Mouse (Mus musculus): ENCODE measurements around the gene Zfp266.
"Not testable (repeated sequence)": the region's sequence is repeated elsewhere in the genome, so short reads cannot be mapped to it uniquely, and the experiment has no call there.

Zfp266 gene

GRCm38 (mm10) chr9:20521306-20521957 is at the start of gene Zfp266:
Zfp266 (minus strand) TSS chr9:20521417.
- DNase-seq (ENCODE audit: low read depth, low spot score), result peak; percentile 83

DNA sequence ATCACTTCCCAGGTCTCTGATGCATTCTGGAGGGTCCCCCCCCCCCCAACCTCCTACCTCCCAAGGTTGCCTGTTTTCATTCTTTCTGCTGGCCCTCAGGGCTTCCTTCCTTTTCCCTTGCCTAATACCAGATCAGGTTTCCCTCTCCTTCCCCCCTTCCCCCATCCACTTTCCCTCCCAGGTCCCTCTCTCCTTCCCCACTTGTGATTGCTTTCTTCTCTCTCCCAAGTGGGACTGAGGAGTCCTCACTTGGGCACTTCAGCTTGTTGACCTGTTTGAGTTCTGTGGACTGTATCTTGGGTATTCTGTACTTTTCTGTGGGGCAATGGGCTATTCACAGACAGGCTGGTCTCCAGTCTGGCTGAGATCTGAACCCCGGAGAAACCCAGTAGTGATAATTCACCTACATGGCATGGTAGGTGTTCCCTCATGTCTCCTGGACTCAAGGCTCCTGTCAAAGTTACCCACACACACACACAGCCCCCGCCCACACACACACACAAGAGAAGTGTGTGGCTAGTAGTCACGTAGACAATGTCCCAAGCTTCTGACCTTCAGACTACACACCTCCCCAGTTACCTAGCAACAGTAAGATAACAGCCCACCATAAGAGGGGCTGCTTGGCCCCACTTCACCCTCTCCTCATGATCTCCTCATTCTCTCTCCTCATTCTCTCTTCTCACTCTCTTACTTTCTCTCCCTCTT is 44.3 kb upstream of the Zfp266 start:
- DNase-seq (ENCODE audit: low read depth, low spot score), result not testable (repeated sequence)

DNA sequence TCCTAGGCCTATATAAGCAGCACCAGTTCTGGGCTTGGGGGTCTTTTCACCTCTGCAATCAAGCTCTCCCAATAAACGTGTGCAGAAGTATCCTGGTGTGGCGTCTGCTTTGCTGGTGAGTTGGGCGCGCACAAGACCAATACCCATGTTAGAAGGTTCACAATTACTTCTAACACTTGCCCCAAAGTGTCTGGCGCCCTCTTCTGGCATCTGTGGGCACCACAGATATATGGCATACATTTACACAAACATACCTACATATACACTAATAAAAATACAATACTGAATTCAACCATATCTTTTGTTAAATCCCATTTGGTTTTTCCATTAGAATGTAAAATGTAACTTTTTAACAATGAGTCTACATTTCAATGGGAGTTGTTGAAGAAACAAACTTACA is 41.0 kb upstream of the Zfp266 start:
- peak; percentile 35 for DNase-seq (ENCODE audit: low read depth, low spot score)

DNA sequence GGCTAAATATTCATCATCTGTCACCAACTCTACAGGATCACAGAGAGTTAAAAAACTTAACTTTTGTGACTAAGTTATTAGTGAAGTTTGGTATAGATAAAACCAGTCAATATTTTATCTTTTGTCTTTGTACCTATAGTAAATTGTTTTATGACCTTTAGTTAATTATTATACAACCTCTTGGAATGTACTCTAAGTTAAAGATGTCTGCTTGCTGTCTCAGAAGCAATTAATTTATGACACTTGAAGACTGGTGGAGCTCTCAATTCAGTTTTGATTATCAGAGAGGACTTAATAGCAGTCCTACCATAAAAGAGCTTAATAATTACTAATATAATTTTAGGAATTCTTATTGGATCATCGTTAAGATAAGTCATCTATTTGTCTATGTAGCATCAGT is 31.5 kb upstream of the Zfp266 start:
- no peak for DNase-seq (ENCODE audit: low read depth, low spot score)

GRCm38 (mm10) chr9:20551781-20552275 is 30.6 kb upstream of the Zfp266 start:
- DNase-seq (ENCODE audit: low read depth, low spot score), result no peak

- peak; percentile 58 for DNase-seq (ENCODE audit: low read depth, low spot score)
Measured at GRCm38 (mm10) chr9:20545151-20545550, 23.9 kb upstream of the Zfp266 start.

DNA sequence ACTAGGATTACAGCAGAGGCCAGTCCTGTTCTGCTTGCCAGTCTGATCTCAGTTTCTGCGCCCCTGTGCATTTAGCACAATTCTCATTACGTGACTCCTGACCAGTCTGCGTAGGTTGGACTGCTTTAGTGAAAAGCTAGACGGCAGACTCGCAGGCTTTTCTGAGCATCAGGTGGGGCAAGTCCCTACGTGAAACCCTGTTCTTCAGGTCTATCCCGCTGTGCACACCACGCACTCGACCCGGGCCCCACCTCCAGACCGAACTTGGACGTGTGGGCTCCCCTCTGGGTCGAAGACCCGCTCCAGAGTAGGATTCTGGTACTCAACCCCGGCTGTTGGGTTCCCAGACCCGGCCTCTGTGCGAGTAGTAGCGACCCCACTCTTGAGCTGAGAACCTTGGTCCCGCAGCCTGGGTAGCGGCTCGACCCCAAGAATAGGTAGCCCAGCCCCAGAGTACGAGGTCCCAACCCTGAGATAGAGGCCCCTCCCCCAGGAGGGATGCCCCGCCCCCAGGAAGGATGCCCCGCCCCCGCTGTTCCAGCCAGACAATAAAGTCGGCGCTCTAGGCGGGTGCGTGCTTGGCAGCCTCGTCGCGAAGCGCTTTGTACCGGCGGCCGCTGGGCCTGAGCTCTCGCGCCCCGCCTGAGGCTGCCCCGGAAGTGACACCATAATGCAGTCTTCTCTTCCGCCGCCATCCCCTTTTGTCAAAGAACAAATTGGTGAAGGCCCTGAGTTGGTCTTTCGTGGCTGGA is 23.0 kb upstream of the Zfp266 start:
- peak; percentile 93 for DNase-seq (ENCODE audit: low read depth, low spot score)

GRCm38 (mm10) chr9:20543496-20543895 is 22.3 kb upstream of the Zfp266 start:
- DNase-seq (ENCODE audit: low read depth, low spot score), result no peak

DNA sequence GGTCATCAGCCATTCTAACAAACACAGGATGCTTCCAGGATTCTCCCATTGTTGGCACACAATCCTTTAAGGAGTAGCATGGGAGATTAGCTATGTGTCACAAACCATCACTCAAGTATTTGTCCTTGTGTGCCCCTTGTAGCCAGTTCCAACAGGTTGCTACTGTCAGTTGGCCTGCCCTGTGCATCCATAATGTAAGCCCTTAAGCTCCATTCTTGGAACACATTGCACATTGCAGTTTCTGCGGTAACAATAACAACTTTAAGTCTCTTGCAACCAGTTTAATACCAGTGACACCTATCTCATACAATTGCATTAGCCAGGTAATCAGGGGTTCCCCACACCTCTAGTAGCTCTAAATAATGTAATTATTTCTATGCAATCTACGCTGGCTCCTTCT is 15.4 kb upstream of the Zfp266 start:
- DNase-seq (ENCODE audit: low read depth, low spot score), result no peak

- no peak for DNase-seq (ENCODE audit: low read depth, low spot score)
Measured at GRCm38 (mm10) chr9:20534326-20534926, 13.2 kb upstream of the Zfp266 start.

DNA sequence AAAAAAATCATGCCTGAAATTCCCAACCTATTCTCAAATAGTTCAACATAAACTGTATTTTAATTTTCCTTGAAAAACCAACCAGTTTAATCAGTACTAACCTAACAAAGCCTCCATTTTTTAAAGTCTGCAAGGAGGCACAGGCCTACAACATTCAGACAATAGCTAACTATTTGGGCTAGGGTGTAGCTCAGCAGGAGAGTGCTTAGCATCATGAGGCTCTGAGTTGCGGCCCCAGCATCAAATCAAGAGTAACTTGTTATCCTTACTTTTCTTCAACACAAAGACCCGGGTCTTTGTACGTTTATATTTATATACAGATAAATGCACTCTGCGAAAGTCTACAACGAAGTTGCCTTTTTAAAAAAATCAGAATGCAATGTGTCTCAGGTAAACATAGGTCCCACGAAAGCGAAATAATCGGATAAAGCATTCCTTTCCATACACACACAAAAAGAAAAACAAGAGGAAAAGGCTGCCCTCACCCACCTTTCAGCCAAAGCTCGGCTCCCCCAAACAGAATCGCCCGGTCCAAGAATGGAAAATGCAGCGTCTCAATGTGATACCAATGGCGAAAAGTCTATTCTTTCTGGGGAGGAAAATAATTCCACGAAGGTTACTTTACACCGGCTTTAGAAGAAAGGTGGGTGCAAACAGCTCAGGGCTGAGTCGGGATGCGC is 546 bp downstream of the Zfp266 start:
- DNase-seq (ENCODE audit: low read depth, low spot score), result peak; percentile 56

DNA sequence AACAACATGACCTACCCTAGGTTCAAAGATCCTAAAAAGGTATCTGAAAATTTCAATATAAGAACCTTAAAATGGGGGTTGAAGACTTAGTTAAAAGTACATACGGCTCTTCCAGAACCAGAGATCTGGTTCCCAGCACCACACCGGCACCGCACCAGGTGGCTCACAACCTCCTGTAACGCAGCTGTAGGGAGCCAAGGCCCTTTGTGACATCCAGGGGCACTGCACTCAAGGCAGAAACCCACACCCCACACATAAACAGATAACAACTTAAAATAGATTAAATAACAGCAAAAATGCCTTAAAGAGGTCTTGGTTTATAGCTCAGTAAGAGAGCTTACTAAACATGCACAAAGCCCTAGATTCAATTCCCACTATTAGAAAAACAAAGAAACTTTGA is 1.3 kb downstream of the Zfp266 start:
- peak; percentile 25 for DNase-seq (ENCODE audit: low read depth, low spot score)

GRCm38 (mm10) chr9:20518708-20519107 is 2.5 kb downstream of the Zfp266 start:
- DNase-seq (ENCODE audit: low read depth, low spot score), result no peak

- no peak for DNase-seq (ENCODE audit: low read depth, low spot score)
Measured at GRCm38 (mm10) chr9:20517727-20518126, 3.5 kb downstream of the Zfp266 start.

GRCm38 (mm10) chr9:20514016-20514415 is 7.2 kb downstream of the Zfp266 start:
- no peak for DNase-seq (ENCODE audit: low read depth, low spot score)

- DNase-seq (ENCODE audit: low read depth, low spot score), result no peak
Measured at GRCm38 (mm10) chr9:20512714-20513113, 8.5 kb downstream of the Zfp266 start.

- DNase-seq (ENCODE audit: low read depth, low spot score), result no peak
Measured at GRCm38 (mm10) chr9:20511645-20512044, 9.6 kb downstream of the Zfp266 start.

- DNase-seq (ENCODE audit: low read depth, low spot score), result no peak
Measured at GRCm38 (mm10) chr9:20510346-20510745, 10.9 kb downstream of the Zfp266 start.

DNA sequence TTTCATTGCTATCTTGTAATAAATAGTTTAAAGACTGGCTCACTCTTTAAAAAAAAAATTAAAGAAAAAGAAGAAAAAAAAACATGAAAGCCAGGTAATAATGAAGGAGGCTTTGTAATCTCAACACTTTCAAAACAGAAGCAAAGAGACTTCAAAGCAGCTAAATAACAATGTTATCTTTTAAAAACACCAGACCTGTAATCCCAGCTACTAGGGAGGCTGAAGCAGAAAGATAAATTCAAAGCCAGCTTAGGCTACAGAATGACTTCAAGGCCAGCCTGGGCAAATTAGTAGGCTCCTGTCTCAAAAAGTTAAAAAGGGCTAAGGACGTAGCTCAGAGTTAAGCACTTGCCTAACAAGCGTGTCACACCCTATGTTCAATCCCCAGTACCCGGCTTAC is 11.5 kb downstream of the Zfp266 start:
- DNase-seq (ENCODE audit: low read depth, low spot score), result no peak

DNA sequence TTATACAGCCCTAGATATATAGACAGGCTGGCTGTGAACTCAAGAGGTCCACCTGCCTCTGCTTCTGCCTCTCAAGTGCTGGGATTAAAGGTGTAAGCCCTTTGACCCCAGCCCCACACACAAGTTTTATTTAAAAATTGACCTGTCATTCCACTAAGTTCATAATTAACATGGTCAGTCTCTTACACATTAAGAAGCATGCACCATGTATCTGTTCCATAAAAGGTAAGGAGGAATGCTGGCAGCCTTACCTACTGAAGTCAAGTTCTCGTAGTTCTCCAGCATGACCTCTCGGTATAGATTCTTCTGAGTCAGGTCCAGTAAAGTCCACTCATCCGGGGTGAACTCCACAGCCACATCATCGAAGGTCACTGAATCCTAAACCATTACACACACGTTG is 16.4 kb downstream of the Zfp266 start:
- DNase-seq (ENCODE audit: low read depth, low spot score), result no peak

GRCm38 (mm10) chr9:20493281-20493680 is 27.9 kb downstream of the Zfp266 start:
- peak; percentile 9 for DNase-seq (ENCODE audit: low read depth, low spot score)

Measured in ES-CJ7 (cell line).